Mouse (Mus musculus): ENCODE results near the gene Rps12.
"Not testable (repeated sequence)": the region's sequence is repeated elsewhere in the genome, so short reads cannot be mapped to it uniquely, and the experiment has no call there.

Rps12 gene

GRCm38 (mm10) chr10:23787062-23787821 lies at the start of gene Rps12:
Gene Rps12 (minus strand): TSS chr10:23787275.
- DNase-seq = peak; percentile 99

GRCm38 (mm10) chr10:23836003-23836964 lies 49.2 kb upstream of the Rps12 start:
- peak; percentile 31 for DNase-seq

- DNase-seq = no peak
Observed at GRCm38 (mm10) chr10:23826516-23826915, 39.4 kb upstream of the Rps12 start.

- no peak for DNase-seq
Observed at GRCm38 (mm10) chr10:23816241-23816640, 29.2 kb upstream of the Rps12 start.

GRCm38 (mm10) chr10:23815168-23815567 lies 28.1 kb upstream of the Rps12 start:
- DNase-seq = peak; percentile 78

- DNase-seq = no peak
Observed at GRCm38 (mm10) chr10:23812852-23813766, 26.0 kb upstream of the Rps12 start.

- DNase-seq = no peak
Observed at GRCm38 (mm10) chr10:23812438-23812759, 25.3 kb upstream of the Rps12 start.

- peak; percentile 77 for DNase-seq
Observed at GRCm38 (mm10) chr10:23811635-23812437, 24.8 kb upstream of the Rps12 start.

GRCm38 (mm10) chr10:23806201-23806600 lies 19.1 kb upstream of the Rps12 start:
- no peak for DNase-seq

- no peak for DNase-seq
Observed at GRCm38 (mm10) chr10:23804665-23805064, 17.6 kb upstream of the Rps12 start.

- no peak for DNase-seq
Observed at GRCm38 (mm10) chr10:23802911-23803310, 15.8 kb upstream of the Rps12 start.

- no peak for DNase-seq
Observed at GRCm38 (mm10) chr10:23799933-23800332, 12.9 kb upstream of the Rps12 start.

GRCm38 (mm10) chr10:23798142-23798541 lies 11.1 kb upstream of the Rps12 start:
- DNase-seq = peak; percentile 39

GRCm38 (mm10) chr10:23797606-23798005 lies 10.5 kb upstream of the Rps12 start:
- no peak for DNase-seq

- peak; percentile 80 for DNase-seq
Observed at GRCm38 (mm10) chr10:23796551-23797503, 9.8 kb upstream of the Rps12 start, which contains the start of gene Slc18b1. Gene Slc18b1 (plus strand): TSS chr10:23796986.

GRCm38 (mm10) chr10:23795871-23796520 lies 8.9 kb upstream of the Rps12 start:
- no peak for DNase-seq

GRCm38 (mm10) chr10:23788056-23788600 lies 1.1 kb upstream of the Rps12 start:
- no peak for DNase-seq

- DNase-seq = not testable (repeated sequence)
Observed at GRCm38 (mm10) chr10:23786631-23787038, 440 bp downstream of the Rps12 start.

- no peak for DNase-seq
Observed at GRCm38 (mm10) chr10:23786040-23786439, 1.0 kb downstream of the Rps12 start.

- not testable (repeated sequence) for DNase-seq
Observed at GRCm38 (mm10) chr10:23785599-23785998, 1.5 kb downstream of the Rps12 start.
